Mouse (Mus musculus) heart, postnatal 36 days (tissue): ENCODE measurements around the gene Fgb. TPM values are rescaled to one million over a fixed set of nuclear protein-coding genes. Genes with fewer than 3 reads are reported as not detected.

ENCODE experiments used
- DNase-seq, 2 experiments: peaks; one replicate each; pipeline ENCODE4 v3.0.0; 2021 to 2022
- intact Hi-C: fragments of 180-260 bp; cut with DNase I; formaldehyde crosslinking; loops from one replicate; pipeline ENCODE4 v1.15.1; 2025
- total RNA-seq, 2 experiments: library from RNA; stranded (reverse); gene quantifications; 2 replicates each; pipeline ENCODE4 v1.2.3; 2021

Fgb gene
- total RNA-seq, 2 experiments from 2014 or later = not detected

DNA sequence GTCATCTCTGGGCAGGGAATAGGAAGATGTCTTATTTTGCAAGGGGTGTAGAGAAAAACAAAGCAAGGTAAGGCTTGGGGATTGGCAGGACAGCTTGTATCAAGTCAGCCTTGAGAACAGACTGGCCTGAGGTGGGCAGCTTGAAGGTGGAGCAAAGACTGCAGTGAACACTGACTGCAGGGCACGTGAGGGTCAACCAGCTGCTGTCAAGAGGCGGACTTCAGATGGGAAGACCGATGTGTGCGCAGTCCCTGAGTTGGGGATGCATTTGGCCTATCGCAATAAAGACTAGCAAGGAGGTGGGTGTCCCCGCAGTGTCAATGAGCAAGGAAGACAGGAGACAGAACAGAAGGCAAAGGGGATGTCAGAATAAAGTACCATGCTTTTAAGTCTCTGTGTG, 56.7 kb downstream of the Fgb start:
- intact Hi-C loops = no loop called here
- DNase-seq = no peak

DNA sequence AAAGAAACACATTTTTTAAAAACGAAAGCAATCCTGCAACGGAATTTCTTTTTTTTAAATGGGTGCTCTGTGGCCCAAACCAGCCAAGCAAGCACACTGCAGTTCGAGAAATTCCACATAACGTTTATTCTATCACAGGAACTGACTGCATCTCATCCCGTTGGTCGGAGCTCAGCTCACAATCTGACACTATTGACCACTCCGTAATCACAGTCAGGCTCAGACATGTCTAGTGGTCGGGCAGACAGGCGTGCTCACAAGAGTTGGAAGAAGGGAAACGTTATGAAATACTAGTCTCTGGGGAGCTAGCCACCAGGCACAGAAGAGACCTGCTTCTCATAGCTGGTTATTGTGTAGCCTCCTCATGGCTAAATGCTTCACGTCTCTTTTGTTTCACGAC, 57.7 kb downstream of the Fgb start:
- DNase-seq = no peak
- intact Hi-C loops = no loop called here

Other genes starting within 250 kb of the Fgb start
- gene Rbm46, start 173.4 kb downstream of the Fgb start, total RNA-seq = under 1 TPM; 0.16 to 0.36 TPM
- gene Lrat, start 145.9 kb downstream of the Fgb start, total RNA-seq = 1 to 10 TPM in 1 of 2 experiments, under 1 TPM in 1; 0.50 to 1.2 TPM
- gene Fgg, start 42.1 kb downstream of the Fgb start, total RNA-seq = not detected
- gene Fga, start 23.8 kb downstream of the Fgb start, total RNA-seq = not detected
- gene Plrg1, start 5.7 kb upstream of the Fgb start, total RNA-seq = 10 to 100 TPM; 27.7 to 28.4 TPM
- under 1 TPM; 0.54 to 0.75 TPM for gene Dchs2, start 78.1 kb upstream of the Fgb start, total RNA-seq